Mouse (Mus musculus): ENCODE measurements at regions not wholly inside any gene's neighbourhood (a gene's known extent, or its start where the extent isn't known, plus 50 kb on each side); places are given as distances from the start of the nearest gene placed in this dataset.

DNA sequence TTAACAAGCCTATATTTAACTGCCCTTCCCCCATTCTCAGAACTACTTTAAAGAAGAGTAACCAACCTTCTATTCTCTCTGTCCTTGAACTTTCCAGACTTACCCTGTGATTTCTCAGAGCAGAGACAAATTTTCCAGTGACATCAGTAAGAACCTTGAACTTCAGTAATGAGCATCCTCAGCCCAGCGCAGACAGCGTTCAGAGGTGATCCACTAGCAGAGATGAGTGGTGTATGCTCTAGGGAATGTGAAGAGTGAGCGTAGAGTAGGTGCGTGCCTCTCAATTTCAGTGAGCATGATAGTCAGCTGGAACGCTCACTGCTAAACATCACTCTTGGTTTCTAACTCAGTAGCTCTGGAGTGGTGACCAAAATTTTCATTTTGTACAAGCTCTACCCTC lies 103.4 kb upstream of the Hmgn3 start:
- TF ChIP-seq CTCF (IDR thresholded peaks at IDR 0.05), result no peak
- no peak for TF ChIP-seq EP300 (IDR thresholded peaks at IDR 0.05; ENCODE audit: insufficient read depth, low read depth, low read length)

Measured in heart, adult 2 months (tissue).